Comparison of ENCODE assay signal across 25 mouse cellular contexts in the genomic region with DNA sequence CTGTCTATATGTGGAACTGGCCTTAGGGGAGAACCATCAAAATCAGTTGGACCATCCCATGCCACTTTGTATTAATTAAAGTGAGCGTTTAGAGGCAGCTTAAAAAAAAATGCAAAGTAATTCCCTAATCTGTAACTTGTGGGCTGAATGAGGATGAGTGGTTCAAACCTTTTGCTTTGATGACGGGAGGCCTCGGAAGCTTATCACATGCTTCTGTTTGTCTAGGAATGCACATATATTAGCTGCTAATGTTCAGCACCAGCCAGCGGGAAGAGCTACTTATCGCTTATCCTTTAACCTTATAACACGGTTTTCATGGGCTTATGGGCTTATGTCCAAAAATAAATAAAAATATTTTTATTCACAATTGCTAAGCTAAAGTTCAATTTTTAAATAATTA. TPM values are rescaled to one million over a fixed set of nuclear protein-coding genes. Genes with fewer than 3 reads are reported as not detected.
DNase-seq lines count a peak whose midpoint lies in the region; ATAC-seq and TF ChIP-seq lines count a peak whose summit lies in the region.
"Had no signal": no experiment of that assay in that cellular context is flagged by ENCODE, and none has a peak within 500 bp of the region (broad histone marks: within the 10 kb centered on the region; RNA-seq: fewer than 3 reads in every experiment).

No protein-coding gene starts in this region.

- no peaks in the 10 kb centered on the region; the same call in 1 of the 2 replicates for H3K4me1 ChIP-seq in midbrain, embryonic 11.5 days (ENCODE audit: control insufficient read depth, insufficient read depth, low read length)
- no peaks in the 10 kb centered on the region for H3K4me1 ChIP-seq in midbrain, postnatal 0 days (ENCODE audit: insufficient read depth, low read length)
- no peaks in the 10 kb centered on the region for H3K4me1 ChIP-seq in midbrain, embryonic 14.5 days (ENCODE audit: control insufficient read depth, insufficient read depth, low read length)
- no peaks in the 10 kb centered on the region for H3K4me1 ChIP-seq in midbrain, embryonic 16.5 days (ENCODE audit: control insufficient read depth, insufficient read depth, low read length)
- H3K4me1 ChIP-seq: embryonic facial prominence, embryonic 10.5 days; embryonic facial prominence, embryonic 12.5 days; forebrain, embryonic 13.5 days; forebrain, embryonic 15.5 days had no signal

- H3K9me3 ChIP-seq in midbrain, embryonic 11.5 days (ENCODE audit: control insufficient read depth, low read length), result no peaks in the 10 kb centered on the region
- no peaks in the 10 kb centered on the region for H3K9me3 ChIP-seq in midbrain, postnatal 0 days (ENCODE audit: low read length)
- no peaks in the 10 kb centered on the region for H3K9me3 ChIP-seq in midbrain, embryonic 14.5 days (ENCODE audit: control insufficient read depth, low read length)
- H3K9me3 ChIP-seq in midbrain, embryonic 16.5 days (replicated peaks; ENCODE audit: control insufficient read depth, low read length, poor library complexity, severe bottlenecking), result no peaks in the 10 kb centered on the region
- H3K9me3 ChIP-seq: embryonic facial prominence, embryonic 10.5 days; embryonic facial prominence, embryonic 12.5 days; forebrain, embryonic 13.5 days; forebrain, embryonic 15.5 days; G1E had no signal

- H3K9ac ChIP-seq in midbrain, embryonic 11.5 days (ENCODE audit: low read length), result no peak overlapping the region
- H3K9ac ChIP-seq in midbrain, postnatal 0 days (replicated peaks; ENCODE audit: low read length, poor library complexity, severe bottlenecking), result no peak overlapping the region
- H3K9ac ChIP-seq in midbrain, embryonic 14.5 days (replicated peaks; ENCODE audit: low read length), result no peak overlapping the region
- H3K9ac ChIP-seq in midbrain, embryonic 16.5 days (ENCODE audit: low read depth, low read length), result no peak overlapping the region
- H3K9ac ChIP-seq: embryonic facial prominence, embryonic 12.5 days; forebrain, embryonic 13.5 days; forebrain, embryonic 15.5 days had no signal

- ATAC-seq in midbrain, embryonic 11.5 days (ENCODE audit: low FRiP score), result peak; percentile 61; the same call in 1 of the 2 replicates
- ATAC-seq in midbrain, postnatal 0 days (ENCODE audit: low FRiP score), result no peak
- peak; percentile 71 for ATAC-seq in midbrain, embryonic 14.5 days (ENCODE audit: low FRiP score, low TSS enrichment)
- peak; percentile 54; the same call in 1 of the 2 replicates for ATAC-seq in midbrain, embryonic 16.5 days
- ATAC-seq: activated CD4-positive, CD25-positive, alpha-beta regulatory T cell, adult 4 months; CD4-positive, CD25-positive, alpha-beta regulatory T cell, adult 4 months; forebrain, embryonic 13.5 days; forebrain, embryonic 15.5 days; Patski had no signal

- H3K27ac ChIP-seq in midbrain, embryonic 11.5 days (ENCODE audit: low read depth, low read length), result no peak overlapping the region
- H3K27ac ChIP-seq in midbrain, postnatal 0 days (ENCODE audit: low read depth, low read length), result no peak overlapping the region
- no peak overlapping the region for H3K27ac ChIP-seq in midbrain, embryonic 14.5 days (replicated peaks; ENCODE audit: low read depth, low read length)
- no peak overlapping the region for H3K27ac ChIP-seq in midbrain, embryonic 16.5 days (ENCODE audit: low read length)
- H3K27ac ChIP-seq: embryonic facial prominence, embryonic 10.5 days; embryonic facial prominence, embryonic 12.5 days; forebrain, embryonic 13.5 days; forebrain, embryonic 15.5 days had no signal

- TF ChIP-seq POLR2A in brain, embryonic 14.5 days (IDR thresholded peaks at IDR 0.05; ENCODE audit: borderline replicate concordance, extremely low read depth, insufficient read depth, insufficient read length, poor library complexity, severe bottlenecking), result no peak

- H3K36me3 ChIP-seq in midbrain, embryonic 11.5 days (ENCODE audit: control insufficient read depth, insufficient read depth, low read length), result no peaks in the 10 kb centered on the region
- H3K36me3 ChIP-seq in midbrain, postnatal 0 days (ENCODE audit: insufficient read depth, low read length), result no peaks in the 10 kb centered on the region
- no peaks in the 10 kb centered on the region for H3K36me3 ChIP-seq in midbrain, embryonic 14.5 days (ENCODE audit: control insufficient read depth, insufficient read depth, low read length)
- no peaks in the 10 kb centered on the region for H3K36me3 ChIP-seq in midbrain, embryonic 16.5 days (ENCODE audit: control insufficient read depth, insufficient read depth, low read length)
- H3K36me3 ChIP-seq: embryonic facial prominence, embryonic 10.5 days; embryonic facial prominence, embryonic 12.5 days; forebrain, embryonic 15.5 days; G1E had no signal

- no peaks in the 10 kb centered on the region for H3K27me3 ChIP-seq in midbrain, embryonic 11.5 days (ENCODE audit: control insufficient read depth, insufficient read depth, low read length)
- no peaks in the 10 kb centered on the region for H3K27me3 ChIP-seq in midbrain, postnatal 0 days (ENCODE audit: insufficient read depth, low read length)
- no peaks in the 10 kb centered on the region for H3K27me3 ChIP-seq in midbrain, embryonic 14.5 days (ENCODE audit: control insufficient read depth, insufficient read depth, low read length)
- H3K27me3 ChIP-seq in midbrain, embryonic 16.5 days (ENCODE audit: control insufficient read depth, insufficient read depth, low read depth, low read length), result no peaks in the 10 kb centered on the region
- H3K27me3 ChIP-seq: CH12.LX; embryonic facial prominence, embryonic 12.5 days; forebrain, embryonic 13.5 days; forebrain, embryonic 15.5 days had no signal

- no peak overlapping the region for H3K4me2 ChIP-seq in midbrain, embryonic 11.5 days
- no peak overlapping the region for H3K4me2 ChIP-seq in midbrain, postnatal 0 days (ENCODE audit: low read depth, low read length, poor library complexity, severe bottlenecking)
- H3K4me2 ChIP-seq in midbrain, embryonic 14.5 days (ENCODE audit: low read length), result no peak overlapping the region
- no peak overlapping the region for H3K4me2 ChIP-seq in midbrain, embryonic 16.5 days (ENCODE audit: low read length)
- H3K4me2 ChIP-seq: embryonic facial prominence, embryonic 12.5 days; forebrain, embryonic 13.5 days; forebrain, embryonic 15.5 days had no signal

- WGBS in midbrain, embryonic 11.5 days, result 46% methylated on average over 6 of the region's 6 CpGs
- WGBS in midbrain, postnatal 0 days, result 37% methylated on average over 6 of the region's 6 CpGs
- 42% methylated on average over 6 of the region's 6 CpGs for WGBS in midbrain, embryonic 14.5 days
- WGBS in midbrain, embryonic 16.5 days, result 37% methylated on average over 6 of the region's 6 CpGs

- DNase-seq in midbrain, embryonic 11.5 days (ENCODE audit: low spot score, missing footprints), result peak; percentile 45
- DNase-seq in midbrain, postnatal 0 days (ENCODE audit: low spot score), result no peak
- DNase-seq in brain, embryonic 14.5 days (ENCODE audit: low read depth), result peak; percentile 53
- peak; percentile 51 for DNase-seq in midbrain, embryonic 14.5 days
- no peak for DNase-seq in lung, postnatal 4 days
- no peak for DNase-seq in adrenal gland, postnatal 10 days
- DNase-seq: adrenal gland, adult 8-10 months; adrenal gland, postnatal 25 days; B cell, adult 2 months; cerebellum, adult 11-12 months; cerebellum, adult 2 months; cerebellum, adult 9-10 months; cerebellum, postnatal 10 days; cerebellum, postnatal 25 days had no signal

- H3K4me3 ChIP-seq in midbrain, embryonic 11.5 days (ENCODE audit: low read depth, low read length), result no peak overlapping the region
- no peak overlapping the region for H3K4me3 ChIP-seq in midbrain, postnatal 0 days (ENCODE audit: low read depth, low read length)
- no peak overlapping the region for H3K4me3 ChIP-seq in midbrain, embryonic 14.5 days (replicated peaks; ENCODE audit: low read depth, low read length)
- no peak overlapping the region for H3K4me3 ChIP-seq in midbrain, embryonic 16.5 days (ENCODE audit: low read depth, low read length)
- H3K4me3 ChIP-seq: embryonic facial prominence, embryonic 10.5 days; embryonic facial prominence, embryonic 12.5 days; forebrain, embryonic 13.5 days; forebrain, embryonic 15.5 days had no signal

- no peak for TF ChIP-seq CTCF in midbrain, postnatal 0 days (IDR thresholded peaks at IDR 0.05)
- no peak for TF ChIP-seq CTCF in brain, embryonic 14.5 days (IDR thresholded peaks at IDR 0.05; ENCODE audit: borderline replicate concordance, extremely low read depth, insufficient read depth, insufficient read length)

RNA-seq across cellular contexts. Expression of a gene that starts 15.6 kb away (rescaled TPM):
- polyA plus RNA-seq in midbrain, embryonic 11.5 days (2014; fragmentation: Nextera tagmentation; extraction: Ambion mirVana), result 0.97 and 1.7 TPM in 2 replicates
- total RNA-seq in midbrain, postnatal 0 days (2014; rRNA removed), result 15.5 and 17.3 TPM in 2 replicates
- polyA plus RNA-seq in midbrain, postnatal 0 days (2015; fragmentation: Nextera tagmentation; extraction: Ambion mirVana), result 14.6 and 16.9 TPM in 2 replicates
- 13.2 and 13.6 TPM in 2 replicates for polyA plus RNA-seq in brain, embryonic 14.5 days (2012; rRNA removed)
- polyA plus RNA-seq in midbrain, embryonic 14.5 days (2014; fragmentation: Nextera tagmentation; extraction: Ambion mirVana), result 8.9 and 15.7 TPM in 2 replicates
- polyA plus RNA-seq in midbrain, embryonic 16.5 days (2015; fragmentation: Nextera tagmentation; extraction: Ambion mirVana), result 20.7 and 20.8 TPM in 2 replicates
- not detected for total RNA-seq in adrenal gland, postnatal 10 days (2021)
- total RNA-seq: adrenal gland, adult 18-20 months; adrenal gland, adult 8-10 months; adrenal gland, postnatal 25 days; CH12.LX; G1E had no signal
- polyA plus RNA-seq: activated CD4-positive, CD25-positive, alpha-beta regulatory T cell, adult 4 months; CD4-positive, CD25-positive, alpha-beta regulatory T cell, adult 4 months; G1E; Patski had no signal

RNA-seq across cellular contexts. Expression of a gene that starts 16.5 kb away (rescaled TPM):
- polyA plus RNA-seq in midbrain, embryonic 11.5 days (2014; fragmentation: Nextera tagmentation; extraction: Ambion mirVana), result 0.33 and 0.75 TPM in 2 replicates
- total RNA-seq in midbrain, postnatal 0 days (2014; rRNA removed), result 24.3 and 37.7 TPM in 2 replicates
- 17.5 and 17.9 TPM in 2 replicates for polyA plus RNA-seq in midbrain, postnatal 0 days (2015; fragmentation: Nextera tagmentation; extraction: Ambion mirVana)
- 3.4 and 9.0 TPM in 2 replicates for polyA plus RNA-seq in brain, embryonic 14.5 days (2012; rRNA removed)
- polyA plus RNA-seq in midbrain, embryonic 14.5 days (2014; fragmentation: Nextera tagmentation; extraction: Ambion mirVana), result 9.1 and 11.0 TPM in 2 replicates
- 18.4 and 20.6 TPM in 2 replicates for polyA plus RNA-seq in midbrain, embryonic 16.5 days (2015; fragmentation: Nextera tagmentation; extraction: Ambion mirVana)
- total RNA-seq in adrenal gland, postnatal 10 days (2021), result under 1 TPM; 0.66 to 0.91 TPM
- total RNA-seq: adrenal gland, postnatal 25 days; CH12.LX had no signal
- polyA plus RNA-seq: CD4-positive, CD25-positive, alpha-beta regulatory T cell, adult 4 months; G1E; Patski had no signal

Comparison
In these comparisons a context has a peak if more than half of its experiments do, and no peak if none do; other contexts are left out.
1. DNase-seq: peak in midbrain, embryonic 11.5 days (single experiment), brain, embryonic 14.5 days (single experiment) and midbrain, embryonic 14.5 days (single experiment); none in midbrain, postnatal 0 days (single experiment), lung, postnatal 4 days (0 of 2) and adrenal gland, postnatal 10 days (single experiment).